Mouse (Mus musculus): ENCODE results near the gene Tpp2. TPM values are rescaled to one million over a fixed set of nuclear protein-coding genes. Genes with fewer than 3 reads are reported as not detected.
A peak's percentile ranks its signal among the peaks of the same experiment; 100 is the strongest.
"Not testable (repeated sequence)": the region's sequence is repeated elsewhere in the genome, so short reads cannot be mapped to it uniquely, and the experiment has no call there.

Gene Tpp2
- polyA plus RNA-seq, 1 experiment from 2014 or later = 72.0 TPM

DNA sequence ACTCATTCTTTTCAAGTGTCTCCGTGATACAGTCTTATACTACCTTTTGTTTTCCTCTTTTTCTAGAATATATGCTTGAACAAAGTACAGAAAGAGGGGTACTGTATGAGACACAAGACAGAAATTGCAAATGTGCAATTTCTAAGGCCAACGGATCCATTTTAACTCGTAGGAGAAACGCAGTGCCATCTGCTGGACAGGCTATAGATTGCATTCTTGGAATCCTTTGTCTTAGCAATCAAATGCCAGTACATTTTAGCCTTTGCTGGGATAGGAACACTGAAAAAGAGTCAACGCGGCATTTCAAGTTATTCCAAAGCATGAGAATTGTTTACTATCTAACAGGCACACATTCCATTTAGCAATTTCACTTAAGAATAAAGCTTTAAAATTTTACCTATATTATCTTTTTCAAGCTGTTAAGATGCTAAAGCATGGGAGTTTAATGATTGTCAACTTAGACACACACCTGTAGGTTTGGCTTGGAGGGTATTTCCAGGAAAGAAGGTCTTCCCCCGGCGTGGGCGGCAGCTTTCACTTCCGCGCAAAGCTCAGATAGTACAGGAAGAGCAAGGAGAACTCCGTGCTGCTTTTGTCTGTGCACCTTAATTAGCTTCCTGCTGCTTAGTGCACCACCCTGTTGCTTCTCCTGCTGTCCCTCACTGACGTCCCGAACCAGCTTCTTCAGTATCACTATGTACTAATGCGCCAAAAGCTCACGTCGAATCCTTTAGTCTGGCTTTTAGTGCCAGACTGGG, 108.5 kb downstream of the Tpp2 start:
- no peak overlapping the region for H3K27ac ChIP-seq (ENCODE audit: low read depth, low read length)
- peak overlapping the region; percentile 55 for H3K9ac ChIP-seq (ENCODE audit: low read length)
- H3K27me3 ChIP-seq (ENCODE audit: control insufficient read depth, insufficient read depth, low read length) = no peaks in the 10 kb centered on the region
- no peaks in the 10 kb centered on the region for H3K36me3 ChIP-seq (ENCODE audit: control insufficient read depth, insufficient read depth, low read length)
- DNase-seq (ENCODE audit: low spot score, missing footprints) (peak; percentile 95), ATAC-seq (ENCODE audit: low FRiP score) (peak; percentile 81)
- no peaks in the 10 kb centered on the region for H3K9me3 ChIP-seq (ENCODE audit: control insufficient read depth, low read length)
- H3K4me3 ChIP-seq (ENCODE audit: low read depth, low read length) = peak overlapping the region; percentile 25
- peak overlapping the region; percentile 47 for H3K4me2 ChIP-seq
- no peaks in the 10 kb centered on the region for H3K4me1 ChIP-seq (ENCODE audit: control insufficient read depth, insufficient read depth, low read length)
- WGBS = 3% methylated on average over 17 of the region's 17 CpGs

DNA sequence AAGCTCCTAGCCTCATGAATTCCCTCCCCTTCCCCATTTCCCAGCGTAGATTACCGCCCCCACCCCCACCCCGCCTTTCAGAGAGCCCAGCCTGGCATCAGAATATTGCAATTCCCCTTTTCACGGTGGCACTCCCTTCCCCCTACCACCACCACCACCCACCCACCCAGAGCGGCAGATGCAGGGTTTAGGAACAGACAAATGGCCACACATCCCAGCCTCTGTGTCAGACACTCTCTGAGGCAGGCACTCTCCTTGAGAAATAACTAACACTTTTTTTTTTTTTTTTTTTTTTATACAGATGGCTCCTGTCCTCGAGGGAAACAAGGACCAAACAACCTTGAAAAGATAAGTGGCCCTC, 109.1 kb downstream of the Tpp2 start:
- 4% methylated on average over 6 of the region's 6 CpGs for WGBS
- no peak overlapping the region for H3K27ac ChIP-seq (ENCODE audit: low read depth, low read length)

DNA sequence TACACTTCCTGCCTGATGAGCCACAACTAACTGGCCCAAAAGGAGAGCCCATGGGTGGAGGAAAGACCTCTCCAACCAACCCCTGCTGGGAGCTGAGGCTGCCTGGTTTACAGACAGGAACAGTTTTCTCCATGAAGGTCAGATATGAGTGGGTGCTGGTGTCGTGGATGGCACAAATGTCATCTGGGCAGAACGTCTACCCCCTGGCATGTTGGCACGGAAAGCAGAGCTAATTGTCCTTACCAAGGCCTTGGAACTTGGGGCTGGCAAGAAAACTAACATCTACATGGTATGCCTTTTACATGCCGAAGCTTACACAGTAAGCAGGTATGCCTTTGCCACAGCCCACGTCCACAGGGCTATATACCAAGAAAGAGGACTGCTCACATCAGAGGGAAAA, 112.2 kb downstream of the Tpp2 start:
- H3K4me2 ChIP-seq; H3K4me3 ChIP-seq (ENCODE audit: low read depth, low read length); DNase-seq (ENCODE audit: low spot score, missing footprints); ATAC-seq (ENCODE audit: low FRiP score); H3K4me1 ChIP-seq (ENCODE audit: control insufficient read depth, insufficient read depth, low read length); H3K36me3 ChIP-seq (ENCODE audit: control insufficient read depth, insufficient read depth, low read length); H3K9me3 ChIP-seq (ENCODE audit: control insufficient read depth, low read length); H3K9ac ChIP-seq (ENCODE audit: low read length); H3K27ac ChIP-seq (ENCODE audit: low read depth, low read length); H3K27me3 ChIP-seq (ENCODE audit: control insufficient read depth, insufficient read depth, low read length): not testable (repeated sequence)
- 79% methylated on average over 5 of the region's 5 CpGs for WGBS

More for the DNA sequence above, 109.1 kb downstream of the Tpp2 start:
- H3K36me3 ChIP-seq (ENCODE audit: control insufficient read depth, insufficient read depth, low read length) = no peaks in the 10 kb centered on the region
- H3K4me2 ChIP-seq = peak overlapping the region; percentile 47
- no peaks in the 10 kb centered on the region for H3K4me1 ChIP-seq (ENCODE audit: control insufficient read depth, insufficient read depth, low read length)
- H3K9me3 ChIP-seq (ENCODE audit: control insufficient read depth, low read length) = no peaks in the 10 kb centered on the region
- peak overlapping the region; percentile 55 for H3K9ac ChIP-seq (ENCODE audit: low read length)
- no peak for DNase-seq (ENCODE audit: low spot score, missing footprints)
- H3K27me3 ChIP-seq (ENCODE audit: control insufficient read depth, insufficient read depth, low read length) = no peaks in the 10 kb centered on the region
- ATAC-seq (ENCODE audit: low FRiP score) = peak; percentile 66; the same call in 1 of the 2 replicates
- peak overlapping the region; percentile 25 for H3K4me3 ChIP-seq (ENCODE audit: low read depth, low read length)

- Histone ChIP-seq H3K27me3 (ENCODE audit: control insufficient read depth, insufficient read depth, low read length) (no peaks in the 10 kb centered on the region), H3K4me2 (no peak overlapping the region), H3K9me3 (ENCODE audit: control insufficient read depth, low read length) (no peaks in the 10 kb centered on the region), H3K9ac (ENCODE audit: low read length) (no peak overlapping the region), H3K4me3 (ENCODE audit: low read depth, low read length) (no peak overlapping the region), H3K36me3 (ENCODE audit: control insufficient read depth, insufficient read depth, low read length) (no peaks in the 10 kb centered on the region), H3K4me1 (ENCODE audit: control insufficient read depth, insufficient read depth, low read length) (no peaks in the 10 kb centered on the region), H3K27ac (ENCODE audit: low read depth, low read length) (no peak overlapping the region)
- DNase-seq (ENCODE audit: low spot score, missing footprints) = no peak
- no peak for ATAC-seq (ENCODE audit: low FRiP score)
- WGBS = 87% methylated on average over 2 of the region's 2 CpGs
Measured at GRCm38 (mm10) chr1:44046556-44046955, 113.1 kb downstream of the Tpp2 start.

Small RNA genes lying within 50 kb of the gene (microRNA-seq; reads per million reads assigned to microRNA genes)
- not detected for gene Gm24180

Other genes with a start within 250 kb of the Tpp2 start
- 0.30 and 0.45 TPM in 2 replicates for gene 1500015O10Rik, start 203.0 kb upstream of the Tpp2 start, polyA plus RNA-seq (2014; fragmentation: Nextera tagmentation; extraction: Ambion mirVana)
- gene Uxs1, start 105.8 kb upstream of the Tpp2 start, polyA plus RNA-seq (2014; fragmentation: Nextera tagmentation; extraction: Ambion mirVana) = 21.2 and 21.7 TPM in 2 replicates
- gene Mettl21c, start 86.4 kb downstream of the Tpp2 start, polyA plus RNA-seq (2014; fragmentation: Nextera tagmentation; extraction: Ambion mirVana) = 0.43 and 0.68 TPM in 2 replicates
- gene Gm8251, start 128.3 kb downstream of the Tpp2 start, polyA plus RNA-seq (2014; fragmentation: Nextera tagmentation; extraction: Ambion mirVana) = 0.26 and 0.29 TPM in 2 replicates
- gene Tex30, start 168.8 kb downstream of the Tpp2 start, polyA plus RNA-seq (2014; fragmentation: Nextera tagmentation; extraction: Ambion mirVana) = 110 and 115 TPM in 2 replicates
- 56.8 and 62.1 TPM in 2 replicates for gene Kdelc1, start 185.2 kb downstream of the Tpp2 start, polyA plus RNA-seq (2014; fragmentation: Nextera tagmentation; extraction: Ambion mirVana)
- gene Bivm, start 185.3 kb downstream of the Tpp2 start, polyA plus RNA-seq (2014; fragmentation: Nextera tagmentation; extraction: Ambion mirVana) = 27.9 and 31.2 TPM in 2 replicates
- gene Ercc5, start 214.1 kb downstream of the Tpp2 start, polyA plus RNA-seq (2014; fragmentation: Nextera tagmentation; extraction: Ambion mirVana) = 41.8 and 43.5 TPM in 2 replicates